Mouse (Mus musculus): Measurements from ENCODE around the gene Focad. TPM values are rescaled to one million over a fixed set of nuclear protein-coding genes. Genes with fewer than 3 reads are reported as not detected.

Focad gene
- polyA plus RNA-seq, 1 experiment = 10.3 TPM

DNA sequence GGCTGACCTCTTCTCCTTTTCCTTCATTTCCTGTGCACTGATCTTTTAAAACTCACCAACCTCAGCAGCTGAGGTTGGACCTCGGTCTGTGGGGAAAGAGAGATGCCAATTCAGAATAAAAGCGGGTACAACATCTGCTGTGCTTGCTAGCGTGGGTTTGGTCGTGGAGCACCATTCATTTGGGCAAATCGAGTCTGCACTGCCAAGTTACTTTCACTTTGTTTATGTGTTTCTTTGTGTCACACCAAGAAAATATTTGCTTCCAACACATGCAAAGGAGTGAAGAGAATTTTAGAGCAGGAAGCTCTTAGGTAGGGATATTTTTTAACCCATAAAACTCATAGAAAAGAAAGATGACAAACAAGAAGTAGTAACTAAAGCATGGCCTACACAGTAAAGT, 13.0 kb upstream of the Focad start:
- H3K79me3 ChIP-seq (ENCODE audit: low read depth) = no peaks in the 10 kb centered on the region
- TF ChIP-seq FOSL1 (IDR thresholded peaks at IDR 0.05; ENCODE audit: insufficient read depth, low read length, poor library complexity, severe bottlenecking) (no peak), CEBPB (IDR thresholded peaks at IDR 0.05; ENCODE audit: low read depth) (no peak), MAX (IDR thresholded peaks at IDR 0.05) (no peak), MYOD1 (IDR thresholded peaks at IDR 0.05; ENCODE audit: control insufficient read depth, insufficient read length, low read depth) (no peak), USF1 (IDR thresholded peaks at IDR 0.05; ENCODE audit: low read depth) (no peak), CTCF (IDR thresholded peaks at IDR 0.05; ENCODE audit: control insufficient read depth, insufficient read depth, insufficient read length) (no peak), MYOG (IDR thresholded peaks at IDR 0.05; ENCODE audit: control insufficient read depth, extremely low read depth, insufficient read length) (no peak)
- no peaks in the 10 kb centered on the region for H3K79me2 ChIP-seq (ENCODE audit: control insufficient read depth, insufficient read depth)
- no peaks in the 10 kb centered on the region for H3K27me3 ChIP-seq (ENCODE audit: control insufficient read depth, insufficient read depth, insufficient read length)
- no peak overlapping the region for H3K4me3 ChIP-seq (ENCODE audit: insufficient read depth, poor library complexity, severe bottlenecking)
- no peaks in the 10 kb centered on the region for H3K36me3 ChIP-seq (ENCODE audit: control insufficient read depth, insufficient read depth)
- H3ac ChIP-seq (ENCODE audit: control insufficient read depth, insufficient read length, low read depth) = no peak overlapping the region

DNA sequence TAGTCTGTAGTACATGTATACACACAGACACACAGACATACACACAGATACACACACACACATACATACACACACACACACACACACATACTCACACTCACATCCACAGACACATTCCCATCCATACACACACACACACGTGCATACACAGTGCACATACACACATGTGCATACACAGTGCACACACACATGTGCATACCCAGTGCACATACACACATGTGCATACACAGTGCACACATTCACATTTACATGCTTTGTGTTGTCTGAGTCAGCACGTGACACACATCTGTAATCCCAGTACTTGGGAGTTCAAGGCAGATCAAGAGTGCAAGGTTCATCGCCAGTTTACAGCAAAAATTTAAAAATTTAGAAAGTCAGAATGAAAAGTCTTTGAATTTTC, 12.5 kb upstream of the Focad start:
- TF ChIP-seq CEBPB (IDR thresholded peaks at IDR 0.05; ENCODE audit: low read depth) (no peak), MYOG (IDR thresholded peaks at IDR 0.05; ENCODE audit: control insufficient read depth, extremely low read depth, insufficient read length) (no peak), USF1 (IDR thresholded peaks at IDR 0.05; ENCODE audit: low read depth) (no peak), MAX (IDR thresholded peaks at IDR 0.05) (no peak), CTCF (IDR thresholded peaks at IDR 0.05; ENCODE audit: control insufficient read depth, insufficient read depth, insufficient read length) (no peak), FOSL1 (IDR thresholded peaks at IDR 0.05; ENCODE audit: insufficient read depth, low read length, poor library complexity, severe bottlenecking) (no peak), MYOD1 (IDR thresholded peaks at IDR 0.05; ENCODE audit: control insufficient read depth, insufficient read length, low read depth) (no peak)
- Histone ChIP-seq H3K36me3 (ENCODE audit: control insufficient read depth, insufficient read depth) (no peaks in the 10 kb centered on the region), H3K27me3 (ENCODE audit: control insufficient read depth, insufficient read depth, insufficient read length) (no peaks in the 10 kb centered on the region)

DNA sequence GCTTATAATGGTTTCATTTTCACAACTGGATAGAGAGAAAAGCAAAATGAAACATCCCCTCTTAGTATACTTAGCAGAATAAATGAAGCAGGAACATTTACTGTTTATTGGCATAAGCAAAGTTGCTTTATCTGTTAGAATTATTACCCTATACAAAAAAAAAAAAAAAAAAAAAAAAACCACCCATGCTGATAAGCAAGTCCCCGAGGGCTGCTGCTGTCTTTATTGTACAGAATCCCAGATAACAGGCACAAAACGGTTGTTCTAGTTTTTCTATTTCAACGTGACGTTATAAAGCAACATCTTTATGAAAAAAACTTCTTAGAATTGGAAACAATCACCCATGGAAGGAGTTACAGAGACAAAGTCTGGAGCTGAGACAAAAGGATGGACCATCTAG, 12.0 kb upstream of the Focad start:
- Histone ChIP-seq H3K79me2 (ENCODE audit: control insufficient read depth, insufficient read depth) (no peaks in the 10 kb centered on the region), H3K4me3 (ENCODE audit: insufficient read depth, poor library complexity, severe bottlenecking) (no peak overlapping the region), H3K36me3 (ENCODE audit: control insufficient read depth, insufficient read depth) (no peaks in the 10 kb centered on the region), H3K27me3 (ENCODE audit: control insufficient read depth, insufficient read depth, insufficient read length) (no peaks in the 10 kb centered on the region), H3K79me3 (ENCODE audit: low read depth) (no peaks in the 10 kb centered on the region), H3ac (ENCODE audit: control insufficient read depth, insufficient read length, low read depth) (no peak overlapping the region)
- TF ChIP-seq MYOG (IDR thresholded peaks at IDR 0.05; ENCODE audit: control insufficient read depth, extremely low read depth, insufficient read length) (no peak), USF1 (IDR thresholded peaks at IDR 0.05; ENCODE audit: low read depth) (no peak), CTCF (IDR thresholded peaks at IDR 0.05; ENCODE audit: control insufficient read depth, insufficient read depth, insufficient read length) (no peak), MAX (IDR thresholded peaks at IDR 0.05) (no peak), CEBPB (IDR thresholded peaks at IDR 0.05; ENCODE audit: low read depth) (no peak), FOSL1 (IDR thresholded peaks at IDR 0.05; ENCODE audit: insufficient read depth, low read length, poor library complexity, severe bottlenecking) (no peak), MYOD1 (IDR thresholded peaks at IDR 0.05; ENCODE audit: control insufficient read depth, insufficient read length, low read depth) (no peak)

More for the DNA sequence above, 12.5 kb upstream of the Focad start:
- H3K4me3 ChIP-seq (ENCODE audit: insufficient read depth, poor library complexity, severe bottlenecking) = no peak overlapping the region
- H3ac ChIP-seq (ENCODE audit: control insufficient read depth, insufficient read length, low read depth) = no peak overlapping the region
- H3K79me3 ChIP-seq (ENCODE audit: low read depth) = no peaks in the 10 kb centered on the region
- H3K79me2 ChIP-seq (ENCODE audit: control insufficient read depth, insufficient read depth) = no peaks in the 10 kb centered on the region

DNA sequence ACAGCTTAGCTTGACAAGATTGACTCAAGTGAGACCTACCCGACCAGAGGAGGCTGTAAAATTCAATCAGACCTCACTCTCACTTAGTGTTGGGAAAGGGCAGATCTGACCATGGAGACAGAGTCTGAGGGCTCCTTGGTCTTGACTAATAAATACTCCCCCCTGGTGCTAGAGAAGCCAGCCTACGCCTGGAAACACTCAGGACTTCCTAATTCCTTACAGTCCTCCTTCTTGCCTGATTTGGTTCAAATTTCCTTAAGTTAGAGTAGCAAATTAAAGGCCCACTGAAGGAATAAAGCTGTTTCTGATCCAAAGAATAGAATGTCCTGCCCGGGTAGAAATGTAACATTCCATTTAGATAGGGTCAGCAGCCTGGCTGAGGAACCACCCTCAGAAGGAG, 10.6 kb upstream of the Focad start:
- no peaks in the 10 kb centered on the region for H3K36me3 ChIP-seq (ENCODE audit: control insufficient read depth, insufficient read depth)

DNA sequence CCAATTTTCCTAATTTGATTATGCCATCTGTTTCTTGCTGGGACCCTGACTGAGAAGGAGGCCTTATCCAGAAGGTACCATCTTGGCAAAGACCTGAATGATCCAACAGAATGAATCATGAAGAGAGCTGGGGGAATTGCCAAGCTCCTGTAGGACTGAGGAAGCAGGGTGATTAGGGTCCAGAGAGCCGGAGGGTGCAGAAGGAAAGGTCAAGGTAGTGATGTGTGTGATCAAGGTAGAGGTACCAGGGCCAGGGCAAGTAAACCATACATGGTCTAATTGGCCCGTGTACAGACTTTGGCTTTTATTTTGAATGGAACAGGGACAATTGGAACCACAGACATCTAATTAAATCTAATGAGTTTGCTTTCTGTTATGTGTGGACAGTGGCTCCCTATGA, 4.1 kb upstream of the Focad start:
- no peak for TF ChIP-seq MYOD1 (IDR thresholded peaks at IDR 0.05; ENCODE audit: control insufficient read depth, insufficient read length, low read depth)
- no peak for TF ChIP-seq FOSL1 (IDR thresholded peaks at IDR 0.05; ENCODE audit: insufficient read depth, low read length, poor library complexity, severe bottlenecking)
- TF ChIP-seq CTCF (IDR thresholded peaks at IDR 0.05; ENCODE audit: control insufficient read depth, insufficient read depth, insufficient read length) = no peak
- no peak for TF ChIP-seq MYOG (IDR thresholded peaks at IDR 0.05; ENCODE audit: control insufficient read depth, extremely low read depth, insufficient read length)
- Histone ChIP-seq H3K4me3 (ENCODE audit: insufficient read depth, poor library complexity, severe bottlenecking) (no peak overlapping the region), H3K27me3 (ENCODE audit: control insufficient read depth, insufficient read depth, insufficient read length) (no peaks in the 10 kb centered on the region), H3K36me3 (ENCODE audit: control insufficient read depth, insufficient read depth) (no peaks in the 10 kb centered on the region), H3K79me3 (ENCODE audit: low read depth) (no peaks in the 10 kb centered on the region), H3ac (ENCODE audit: control insufficient read depth, insufficient read length, low read depth) (no peak overlapping the region), H3K79me2 (ENCODE audit: control insufficient read depth, insufficient read depth) (no peaks in the 10 kb centered on the region)

More for the DNA sequence above, 10.6 kb upstream of the Focad start:
- no peaks in the 10 kb centered on the region for H3K79me3 ChIP-seq (ENCODE audit: low read depth)
- no peaks in the 10 kb centered on the region for H3K27me3 ChIP-seq (ENCODE audit: control insufficient read depth, insufficient read depth, insufficient read length)
- H3ac ChIP-seq (ENCODE audit: control insufficient read depth, insufficient read length, low read depth) = no peak overlapping the region
- H3K79me2 ChIP-seq (ENCODE audit: control insufficient read depth, insufficient read depth) = no peaks in the 10 kb centered on the region
- TF ChIP-seq CEBPB (IDR thresholded peaks at IDR 0.05; ENCODE audit: low read depth) (no peak), CTCF (IDR thresholded peaks at IDR 0.05; ENCODE audit: control insufficient read depth, insufficient read depth, insufficient read length) (no peak), MYOG (IDR thresholded peaks at IDR 0.05; ENCODE audit: control insufficient read depth, extremely low read depth, insufficient read length) (no peak), MYOD1 (IDR thresholded peaks at IDR 0.05; ENCODE audit: control insufficient read depth, insufficient read length, low read depth) (no peak), MAX (IDR thresholded peaks at IDR 0.05) (no peak), USF1 (IDR thresholded peaks at IDR 0.05; ENCODE audit: low read depth) (no peak)
- no peak overlapping the region for H3K4me3 ChIP-seq (ENCODE audit: insufficient read depth, poor library complexity, severe bottlenecking)

DNA sequence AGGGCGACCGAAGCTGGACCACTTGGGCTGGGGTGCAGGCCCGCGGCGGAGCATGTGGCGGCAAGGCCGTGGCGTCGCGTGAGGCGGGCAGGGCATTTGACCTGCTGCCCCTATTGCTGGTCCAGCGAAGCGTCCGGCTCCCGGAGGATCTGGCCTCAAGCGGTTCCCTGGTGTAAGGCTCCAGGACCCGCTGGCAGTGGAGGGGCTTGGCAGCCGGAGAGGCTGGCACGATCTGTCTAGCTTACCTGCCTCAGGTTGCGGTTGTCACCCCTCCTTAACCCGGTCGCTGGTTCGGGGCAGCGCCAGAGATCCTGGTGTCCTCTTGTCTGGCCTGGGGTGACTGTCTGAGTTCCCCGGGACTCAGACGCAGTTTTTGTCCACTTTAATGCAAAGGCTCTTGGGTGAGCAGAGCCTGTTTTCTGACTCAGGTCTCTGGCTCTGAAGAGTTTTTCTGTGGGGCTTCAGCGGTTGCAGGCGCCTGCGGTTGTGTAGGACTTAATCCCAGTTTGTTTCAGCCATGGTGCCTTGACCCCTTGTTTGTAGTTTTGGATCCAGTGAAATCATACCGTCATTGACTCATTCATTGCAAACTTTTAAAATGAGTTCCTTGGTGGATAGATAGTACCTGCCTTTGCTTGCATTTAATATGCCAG, 465 bp downstream of the Focad start:
- H3K4me3 ChIP-seq (ENCODE audit: insufficient read depth, poor library complexity, severe bottlenecking) = peak overlapping the region; percentile 59
- H3K79me2 ChIP-seq (ENCODE audit: control insufficient read depth, insufficient read depth) = no peaks in the 10 kb centered on the region
- H3K36me3 ChIP-seq (ENCODE audit: control insufficient read depth, insufficient read depth) = no peaks in the 10 kb centered on the region
- TF ChIP-seq CEBPB (IDR thresholded peaks at IDR 0.05; ENCODE audit: low read depth) = no peak
- TF ChIP-seq MYOD1 (IDR thresholded peaks at IDR 0.05; ENCODE audit: control insufficient read depth, insufficient read length, low read depth) = no peak
- no peak for TF ChIP-seq USF1 (IDR thresholded peaks at IDR 0.05; ENCODE audit: low read depth)
- no peak for TF ChIP-seq FOSL1 (IDR thresholded peaks at IDR 0.05; ENCODE audit: insufficient read depth, low read length, poor library complexity, severe bottlenecking)
- TF ChIP-seq MYOG (IDR thresholded peaks at IDR 0.05; ENCODE audit: control insufficient read depth, extremely low read depth, insufficient read length) = no peak
- no peak for TF ChIP-seq MAX (IDR thresholded peaks at IDR 0.05)
- no peak for TF ChIP-seq CTCF (IDR thresholded peaks at IDR 0.05; ENCODE audit: control insufficient read depth, insufficient read depth, insufficient read length)
- peaks cover 3% of the 10 kb centered on the region for H3K79me3 ChIP-seq (ENCODE audit: low read depth)
- H3K27me3 ChIP-seq (ENCODE audit: control insufficient read depth, insufficient read depth, insufficient read length) = no peaks in the 10 kb centered on the region
- H3ac ChIP-seq (ENCODE audit: control insufficient read depth, insufficient read length, low read depth) = peak overlapping the region; percentile 94
